Mouse (Mus musculus): Measurements from ENCODE around the gene Mup10.
"Not testable (repeated sequence)": the region's sequence is repeated elsewhere in the genome, so short reads cannot be mapped to it uniquely, and the experiment has no call there.

Mup10 gene

DNA sequence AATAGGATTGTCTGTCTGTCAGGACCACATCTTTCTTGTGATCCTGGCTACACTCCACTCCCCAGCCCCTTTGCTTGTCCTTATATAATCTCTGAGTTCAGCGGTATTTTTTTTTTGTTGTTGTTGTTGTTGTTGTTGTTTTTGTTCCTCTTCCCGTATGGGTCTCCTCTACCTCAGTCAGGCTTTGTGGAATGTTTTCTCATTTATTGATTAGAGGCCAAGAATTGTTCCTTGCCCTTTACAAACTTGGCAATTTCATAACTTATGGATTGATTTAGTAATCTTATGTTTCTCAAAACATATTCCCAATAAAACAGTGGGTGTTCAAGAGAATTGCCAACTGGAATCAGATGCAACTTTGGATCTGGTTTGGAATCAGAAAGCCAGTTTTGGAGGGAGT, at the start of gene Mup10:
Mup10 (minus strand) TSS at position 101 of the 400 bp plus-strand sequence.
- DNase-seq = not testable (repeated sequence)
